Mouse (Mus musculus): Measurements from ENCODE around the gene Eral1.

- TF ChIP-seq CTCF (IDR thresholded peaks at IDR 0.05; ENCODE audit: borderline replicate concordance, insufficient read depth, low read depth, low read length) (no peak), POLR2A (IDR thresholded peaks at IDR 0.05; ENCODE audit: borderline replicate concordance, insufficient read depth, low read length) (no peak)
These were observed 27.1 kb downstream of the Eral1 start for GRCm38 (mm10) chr11:78053078-78053477.

All from cerebellum, adult 2 months (tissue).